Mouse (Mus musculus) liver (tissue): Measurements from ENCODE around the gene Tcea3.

Experiments
- DNase-seq: peaks from one replicate; pipeline ENCODE4 v3.0.0-alpha.2; 2020; ENCODE audit warnings: mixed read lengths

Tcea3 gene

DNA sequence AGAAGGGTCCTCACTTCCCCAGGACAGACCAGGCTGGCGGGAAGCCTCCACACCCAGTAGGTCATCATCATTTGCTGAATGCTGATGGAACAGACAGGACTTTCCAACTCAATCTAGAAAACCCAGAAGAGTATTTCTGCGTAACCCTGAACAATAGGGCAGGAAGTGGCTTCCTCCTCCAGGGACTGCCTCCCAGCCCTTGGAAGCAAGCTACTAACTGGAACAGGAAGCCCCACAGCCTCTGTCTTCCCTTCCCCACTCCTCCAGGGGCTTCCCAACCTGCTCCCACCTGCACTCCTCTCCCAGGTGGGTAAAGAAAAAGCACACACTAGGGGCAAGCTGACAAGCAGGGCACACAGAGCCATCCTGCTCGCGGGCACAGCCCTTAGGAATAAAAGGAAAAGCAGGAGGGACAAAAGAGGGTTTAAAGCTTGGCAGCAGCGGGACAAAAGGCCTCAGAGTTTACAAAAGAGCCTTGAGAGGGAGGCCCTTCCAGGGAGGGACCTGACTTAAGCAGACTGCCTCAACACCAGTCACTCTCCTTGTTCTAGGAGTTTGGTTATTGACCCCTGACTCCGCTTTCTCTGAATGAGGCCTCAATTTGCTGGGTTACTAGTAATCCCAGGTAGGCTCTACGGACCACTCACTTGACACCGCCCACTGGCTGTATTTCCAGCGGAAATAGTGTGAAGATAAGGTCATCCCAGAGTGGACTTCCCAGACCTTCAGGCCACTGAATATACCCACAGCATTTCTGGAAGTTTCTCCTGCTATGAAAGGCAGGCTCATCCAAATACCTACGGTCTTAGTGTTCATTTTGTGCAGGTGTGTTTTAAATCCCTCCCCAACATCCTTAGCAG lies 35.3 kb downstream of the Tcea3 start:
- DNase-seq = no peak

DNA sequence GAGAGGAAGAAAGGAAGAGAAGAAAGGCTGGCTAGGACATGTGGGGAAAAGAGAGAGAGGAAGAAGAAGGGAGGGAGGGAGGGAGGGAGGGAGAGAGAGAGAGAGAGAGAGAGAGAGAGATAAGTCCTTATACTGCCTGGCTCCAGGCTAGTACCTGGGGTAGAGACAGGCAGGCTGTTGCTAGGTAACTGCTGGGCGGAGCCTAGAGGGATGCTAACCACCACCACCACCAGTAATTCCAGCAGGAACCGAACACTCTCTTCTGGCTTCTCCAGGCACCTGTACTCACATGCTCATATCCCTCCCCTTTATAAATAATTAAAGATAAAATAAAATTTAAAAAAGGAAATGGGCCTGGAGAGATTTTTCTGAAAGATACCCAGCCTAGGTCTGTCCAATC lies 36.3 kb downstream of the Tcea3 start:
- DNase-seq = peak; percentile 33

DNA sequence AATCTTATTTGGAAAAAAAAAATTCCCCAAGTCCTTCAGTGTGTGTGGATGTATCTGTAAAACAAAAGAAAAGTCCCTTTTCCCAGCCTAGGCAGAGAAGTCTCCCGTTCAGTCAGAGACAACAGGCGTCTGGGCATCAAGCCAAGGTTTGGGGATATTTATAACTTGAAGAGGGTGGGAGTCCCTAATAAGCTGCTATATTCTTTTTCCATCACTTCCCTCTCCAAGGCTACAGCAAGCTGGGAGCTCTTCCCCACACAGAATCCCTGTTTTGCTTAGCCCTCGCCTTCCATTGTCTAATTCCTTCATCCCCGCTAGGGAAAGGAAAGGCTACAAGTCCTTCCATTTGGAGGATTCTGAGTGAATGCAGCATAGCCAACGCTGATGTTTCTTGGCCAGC lies 36.9 kb downstream of the Tcea3 start, which contains the start of gene Zfp46:
TSS of gene Zfp46 (plus strand) at position 229 of the 400 bp plus-strand sequence.
- DNase-seq = peak; percentile 53

DNA sequence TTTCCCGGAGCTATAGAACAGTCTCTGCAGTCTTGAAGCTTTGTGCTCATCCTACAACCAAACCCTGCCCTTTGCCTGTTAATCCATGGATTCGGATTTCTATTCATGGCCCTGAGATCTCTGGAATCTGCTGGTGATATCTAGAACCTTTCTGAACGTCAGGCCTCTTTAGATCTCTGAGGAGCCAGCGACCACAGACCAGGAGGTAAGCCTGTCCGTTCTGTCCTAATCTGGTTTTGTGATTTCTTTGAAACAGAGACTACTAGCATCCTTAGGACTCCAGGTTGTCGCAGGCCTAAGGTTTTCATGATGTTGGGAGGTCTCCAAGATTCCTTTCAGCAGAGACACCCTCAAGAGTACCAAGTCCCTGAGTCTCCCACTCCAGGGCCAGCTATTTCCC lies 37.4 kb downstream of the Tcea3 start:
- DNase-seq = no peak

DNA sequence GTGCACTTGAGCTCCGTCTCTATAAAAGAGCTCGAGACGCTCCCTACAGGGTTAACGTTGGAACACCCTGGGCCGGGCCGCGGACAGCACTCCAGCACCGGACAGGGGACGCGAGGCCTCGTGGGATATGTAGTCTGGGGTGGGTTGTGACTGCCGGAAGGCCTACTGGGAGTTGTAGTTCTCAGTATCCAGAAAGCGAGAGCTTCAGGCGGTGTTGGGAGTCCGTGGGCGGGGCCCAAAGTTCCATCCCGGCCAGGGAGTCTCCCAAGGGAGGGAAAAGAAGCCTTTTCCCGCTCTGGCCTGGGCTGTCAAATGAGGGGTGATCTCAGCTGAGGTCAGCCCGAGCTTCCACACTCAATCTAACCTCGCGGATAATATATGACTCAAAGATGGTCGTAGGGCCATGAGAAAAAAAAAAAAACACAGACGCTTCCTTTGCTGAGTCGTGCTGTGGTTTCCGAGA lies 37.9 kb downstream of the Tcea3 start:
- peak; percentile 94 for DNase-seq

DNA sequence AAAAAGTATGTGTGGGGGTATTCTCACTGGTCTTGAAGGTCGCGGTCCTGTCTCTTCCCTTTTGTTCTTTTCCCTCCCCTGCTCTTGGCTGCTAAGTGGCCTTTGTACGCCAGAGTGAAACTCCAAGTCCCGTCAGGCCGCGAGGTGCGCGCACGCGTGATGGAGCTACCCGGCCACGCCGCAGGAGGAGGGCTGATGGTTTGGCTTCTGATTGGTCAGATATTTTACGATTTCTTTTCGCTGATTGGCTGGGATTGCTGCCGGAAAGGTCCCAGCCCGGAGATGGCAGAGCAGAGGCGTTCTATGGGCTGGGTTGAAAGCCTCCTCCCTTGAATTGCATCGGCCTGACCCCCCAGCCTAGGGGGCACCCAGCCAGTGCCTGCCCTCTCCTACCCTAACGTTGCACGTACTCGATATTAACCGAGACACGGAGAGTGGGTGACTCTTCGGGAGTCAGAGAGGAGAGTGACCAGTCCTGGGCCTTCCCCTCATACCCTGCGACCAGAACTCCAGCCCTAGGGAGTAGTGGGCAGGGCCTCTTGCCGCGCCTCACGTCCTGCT lies 38.4 kb downstream of the Tcea3 start:
- DNase-seq = peak; percentile 97

DNA sequence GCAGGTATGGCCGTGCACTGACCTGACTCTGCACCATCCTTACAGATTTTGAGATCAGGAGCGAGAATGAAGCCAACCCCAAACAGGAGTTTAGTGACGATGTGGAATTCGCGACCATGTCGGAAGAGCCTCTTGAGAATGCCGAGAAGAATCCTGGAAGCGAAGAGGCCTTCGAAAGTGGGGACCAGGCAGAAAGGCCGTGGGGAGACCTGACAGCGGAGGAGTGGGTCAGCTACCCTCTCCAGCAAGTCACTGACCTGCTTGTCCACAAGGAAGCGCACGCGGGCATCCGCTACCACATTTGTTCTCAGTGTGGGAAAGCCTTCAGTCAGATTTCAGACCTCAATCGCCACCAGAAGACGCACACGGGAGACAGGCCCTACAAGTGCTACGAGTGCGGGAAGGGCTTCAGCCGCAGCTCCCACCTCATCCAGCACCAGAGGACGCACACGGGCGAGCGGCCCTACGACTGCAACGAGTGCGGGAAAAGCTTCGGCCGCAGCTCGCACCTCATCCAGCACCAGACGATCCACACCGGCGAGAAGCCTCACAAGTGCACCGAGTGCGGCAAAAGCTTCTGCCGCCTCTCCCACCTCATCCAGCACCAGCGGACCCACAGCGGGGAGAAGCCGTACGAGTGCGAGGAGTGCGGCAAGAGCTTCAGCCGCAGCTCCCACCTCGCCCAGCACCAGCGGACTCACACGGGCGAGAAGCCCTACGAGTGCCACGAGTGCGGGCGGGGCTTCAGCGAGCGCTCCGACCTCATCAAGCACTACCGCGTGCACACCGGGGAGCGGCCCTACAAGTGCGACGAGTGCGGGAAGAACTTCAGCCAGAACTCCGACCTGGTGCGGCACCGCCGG lies 42.6 kb downstream of the Tcea3 start:
- no peak for DNase-seq

DNA sequence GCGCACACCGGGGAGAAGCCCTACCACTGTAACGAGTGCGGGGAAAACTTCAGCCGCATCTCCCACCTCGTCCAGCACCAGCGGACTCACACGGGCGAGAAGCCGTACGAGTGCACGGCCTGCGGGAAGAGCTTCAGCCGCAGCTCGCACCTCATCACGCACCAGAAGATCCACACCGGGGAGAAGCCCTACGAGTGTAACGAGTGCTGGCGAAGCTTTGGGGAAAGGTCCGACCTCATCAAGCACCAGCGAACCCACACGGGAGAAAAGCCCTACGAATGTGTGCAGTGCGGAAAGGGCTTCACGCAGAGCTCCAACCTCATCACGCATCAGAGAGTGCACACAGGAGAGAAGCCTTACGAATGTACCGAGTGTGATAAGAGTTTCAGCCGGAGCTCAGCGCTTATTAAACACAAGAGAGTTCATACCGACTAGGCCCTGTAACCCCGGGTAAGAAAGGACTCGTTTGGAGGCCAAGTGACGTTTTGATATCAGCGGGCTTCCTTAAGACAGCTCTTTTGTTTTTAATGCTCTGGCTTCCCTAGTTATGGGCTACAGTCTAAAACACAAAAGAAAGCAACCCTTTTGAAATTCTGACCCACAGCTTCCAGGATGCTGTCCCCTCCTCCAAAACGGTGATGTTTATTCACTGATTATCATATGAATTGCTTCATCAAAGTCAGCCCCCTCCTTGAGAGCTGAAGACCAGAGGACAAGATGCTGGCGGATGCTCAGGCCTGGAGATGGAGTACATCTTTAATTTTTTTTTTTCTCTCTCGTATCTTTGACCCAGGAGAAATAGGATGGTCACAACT lies 43.5 kb downstream of the Tcea3 start:
- DNase-seq = no peak

DNA sequence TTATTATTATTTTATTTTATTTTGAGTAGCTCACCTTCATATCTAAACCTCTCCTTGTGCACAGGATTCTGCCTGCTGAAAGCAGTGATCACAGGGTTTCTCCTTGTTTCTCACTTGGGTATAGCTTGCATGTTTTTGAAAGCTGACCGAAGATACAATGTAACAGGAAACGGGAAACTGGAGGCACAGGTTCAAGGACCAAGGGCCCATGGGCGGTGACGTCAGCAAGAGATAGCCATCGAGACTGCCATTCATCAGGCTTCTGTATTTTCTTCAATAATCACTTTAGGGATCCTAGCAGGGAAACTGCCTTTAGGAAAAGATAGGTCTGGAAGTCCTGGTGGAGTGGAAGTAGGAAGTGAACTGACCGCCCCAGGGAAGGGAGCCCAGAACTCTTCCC lies 44.2 kb downstream of the Tcea3 start:
- no peak for DNase-seq

DNA sequence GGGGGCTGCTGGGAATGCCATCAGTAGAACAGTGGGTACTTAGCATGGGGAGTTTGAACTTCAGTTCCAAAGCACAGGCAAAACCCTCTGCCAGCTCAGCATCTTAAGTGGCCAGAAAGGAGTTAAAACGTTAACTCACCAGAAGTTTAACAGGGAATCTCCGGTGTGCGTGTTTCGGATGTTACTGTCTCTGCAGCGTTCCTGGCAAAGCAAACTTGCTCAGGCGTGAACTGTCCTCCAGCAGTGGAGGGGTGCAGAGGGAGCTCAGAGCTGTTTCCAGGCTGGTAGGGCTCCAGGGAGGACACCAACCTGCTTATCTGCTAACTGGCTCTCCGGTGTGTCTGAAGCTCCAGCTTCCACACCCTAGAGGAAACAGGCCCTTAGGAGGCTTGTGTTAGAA lies 48.4 kb downstream of the Tcea3 start:
- DNase-seq = no peak

DNA sequence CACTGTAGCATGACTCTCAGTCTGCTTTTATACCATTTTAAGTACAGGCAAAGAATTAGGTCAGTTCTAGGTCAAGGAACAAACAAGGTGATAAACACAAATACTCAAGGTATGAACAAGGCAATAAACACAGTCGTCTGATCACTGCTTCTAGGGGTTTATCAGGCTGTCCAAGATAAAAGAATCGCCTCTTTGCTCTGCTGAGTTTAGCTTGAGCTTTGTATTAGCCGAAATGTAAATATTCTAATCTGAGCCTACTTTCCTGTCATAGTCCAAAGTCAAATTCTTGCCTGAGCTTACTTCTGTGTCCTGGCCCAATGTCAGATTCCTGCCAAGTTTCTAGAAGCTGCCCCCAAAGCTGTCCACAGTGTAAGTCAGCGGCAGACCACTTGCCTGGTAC lies 54.9 kb downstream of the Tcea3 start:
- DNase-seq = no peak

DNA sequence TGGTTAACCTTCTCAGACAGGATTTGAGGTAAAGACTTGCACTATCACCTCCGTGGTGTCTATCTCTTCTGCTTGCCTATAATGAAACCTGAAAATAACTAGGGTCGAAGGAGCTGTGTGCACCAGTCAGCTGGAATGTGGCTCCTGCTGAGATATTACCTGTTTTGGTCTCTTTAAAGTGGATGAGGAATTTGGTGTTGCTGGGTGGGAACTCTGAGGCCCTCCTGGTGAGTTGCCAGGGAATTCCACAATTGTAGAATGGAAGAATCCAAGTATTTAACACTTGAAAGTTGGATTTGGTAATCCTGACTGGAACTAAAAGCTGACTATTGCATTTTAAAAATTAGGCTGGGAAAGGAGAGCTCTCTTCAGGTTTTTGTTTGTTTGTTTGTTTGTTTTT lies 56.7 kb downstream of the Tcea3 start:
- DNase-seq = no peak

DNA sequence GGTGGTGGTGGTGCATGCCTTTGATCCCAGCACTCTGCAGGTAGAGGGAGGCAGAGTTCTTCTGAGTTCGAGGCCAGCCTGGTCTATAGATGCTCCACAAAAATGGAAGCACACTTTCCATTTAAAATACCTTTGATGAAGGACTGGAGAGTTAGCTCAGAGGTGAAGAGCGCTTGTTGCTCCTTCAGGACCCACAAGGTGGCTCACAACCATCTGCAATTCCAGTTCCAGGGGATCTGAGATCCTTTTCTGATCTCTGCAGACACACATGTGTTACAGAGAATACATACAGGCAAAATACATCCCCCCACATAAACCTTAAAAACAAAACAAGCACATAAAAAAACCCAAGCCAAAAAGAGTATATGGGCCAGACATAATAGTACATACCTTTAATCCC lies 60.8 kb downstream of the Tcea3 start:
- no peak for DNase-seq

DNA sequence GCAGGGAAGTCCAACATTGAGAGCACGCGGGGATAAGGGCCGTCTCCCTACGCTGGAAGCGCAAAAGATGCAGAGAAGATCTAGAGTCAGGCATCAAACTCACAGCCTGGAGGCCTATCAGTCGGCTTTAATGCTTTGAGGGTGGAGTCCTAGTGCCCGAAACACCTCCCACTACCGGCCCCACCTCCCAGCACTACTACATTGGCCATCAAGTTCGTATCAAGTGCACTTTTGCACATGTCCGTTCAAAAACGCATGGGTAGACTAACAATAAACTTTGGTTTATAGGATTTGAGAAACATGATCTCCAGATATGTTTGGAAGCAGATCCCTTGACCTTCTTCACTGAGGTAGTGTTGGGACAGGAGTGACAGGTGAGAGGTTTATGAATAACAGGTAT lies 62.3 kb downstream of the Tcea3 start:
- DNase-seq = peak; percentile 87

DNA sequence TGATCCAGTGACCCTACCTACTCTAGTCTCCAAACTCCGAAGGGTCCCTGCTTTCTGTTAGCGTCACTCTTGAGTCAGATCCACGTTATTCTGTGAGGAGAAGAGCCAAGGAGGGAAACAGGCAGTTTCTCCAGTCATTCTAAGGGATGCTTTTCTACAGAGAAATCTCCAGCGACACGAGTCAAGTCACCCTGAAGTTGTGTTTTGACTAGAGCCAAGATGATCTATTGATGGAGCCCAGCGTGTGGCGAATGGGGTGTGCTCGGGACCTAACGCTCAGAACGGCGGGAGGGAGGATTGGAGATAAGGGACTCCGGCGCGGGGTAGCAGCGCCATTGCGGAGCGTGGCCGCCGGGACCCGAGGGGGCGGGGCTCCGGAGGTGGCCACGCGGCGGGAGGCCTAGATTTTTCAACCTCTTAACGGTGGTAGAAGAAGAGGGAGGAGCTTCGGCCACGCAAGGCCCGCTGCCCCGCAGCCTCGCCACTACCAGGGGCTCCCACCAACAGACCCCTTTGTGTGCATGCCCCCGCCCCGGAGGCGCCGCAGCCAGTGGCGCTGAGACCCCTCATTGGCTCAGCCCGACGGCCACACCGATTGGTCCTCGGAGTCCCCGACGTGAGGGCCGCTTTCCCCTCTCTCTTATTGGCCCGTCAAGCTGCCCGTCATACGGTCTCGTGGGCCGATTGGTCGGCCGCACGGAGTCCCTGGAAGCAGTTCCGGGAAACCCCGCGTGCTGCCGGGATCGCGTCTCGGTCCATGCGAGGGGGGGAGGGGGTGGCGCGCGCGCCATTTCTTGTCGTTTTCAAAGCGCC lies 62.9 kb downstream of the Tcea3 start, which contains the start of gene Hnrnpr:
TSS of gene Hnrnpr (plus strand) at position 714 of the 813 bp plus-strand sequence.
- peak; percentile 98 for DNase-seq

DNA sequence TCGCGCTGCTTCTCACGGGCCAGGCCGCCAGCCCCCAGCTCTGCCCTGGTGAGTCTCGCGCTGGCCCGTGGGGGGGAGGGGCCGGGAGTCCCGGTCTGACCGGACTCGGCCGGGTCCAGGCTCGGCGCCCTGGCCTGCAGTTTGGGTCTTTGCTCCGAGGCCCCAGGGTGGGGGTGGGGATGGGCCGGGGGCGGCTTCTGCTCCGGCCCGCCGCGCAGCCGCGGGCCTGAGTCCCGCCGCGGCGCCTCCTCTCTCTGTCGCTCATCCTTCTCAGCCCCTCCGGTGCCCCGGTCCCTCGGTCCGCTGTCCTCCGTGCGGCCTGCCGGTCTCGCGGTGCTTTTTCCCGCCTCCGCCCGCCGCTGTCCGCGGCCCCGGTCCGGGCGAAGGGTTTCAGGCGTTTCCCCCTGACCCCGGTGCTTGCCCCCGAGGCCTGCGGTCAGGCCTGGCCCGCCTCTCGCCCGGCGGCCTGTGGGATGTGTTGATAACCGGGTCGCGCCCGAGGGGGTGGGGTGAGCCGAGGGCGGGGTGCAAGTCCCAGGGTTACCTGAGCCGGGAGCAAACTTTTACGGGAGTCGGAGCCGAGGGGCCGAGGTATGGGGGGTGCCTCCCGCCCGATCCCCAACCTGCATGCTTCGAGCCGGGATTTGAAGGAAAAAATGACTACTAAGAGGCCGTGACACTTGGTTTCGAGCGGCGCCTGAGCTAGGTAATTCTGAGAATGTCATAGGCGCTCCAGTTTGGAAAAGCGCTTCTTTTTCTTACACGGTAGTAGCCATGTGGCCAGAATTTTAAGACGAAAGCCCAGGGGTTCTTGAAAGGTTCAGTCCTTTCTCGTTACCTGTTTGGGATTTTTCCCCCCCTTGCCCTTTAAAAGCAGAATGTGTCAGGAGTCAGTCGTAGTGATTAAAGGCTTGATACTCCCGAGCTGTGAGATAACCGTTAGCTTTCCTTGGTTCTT lies 63.8 kb downstream of the Tcea3 start:
- DNase-seq = peak; percentile 95

DNA sequence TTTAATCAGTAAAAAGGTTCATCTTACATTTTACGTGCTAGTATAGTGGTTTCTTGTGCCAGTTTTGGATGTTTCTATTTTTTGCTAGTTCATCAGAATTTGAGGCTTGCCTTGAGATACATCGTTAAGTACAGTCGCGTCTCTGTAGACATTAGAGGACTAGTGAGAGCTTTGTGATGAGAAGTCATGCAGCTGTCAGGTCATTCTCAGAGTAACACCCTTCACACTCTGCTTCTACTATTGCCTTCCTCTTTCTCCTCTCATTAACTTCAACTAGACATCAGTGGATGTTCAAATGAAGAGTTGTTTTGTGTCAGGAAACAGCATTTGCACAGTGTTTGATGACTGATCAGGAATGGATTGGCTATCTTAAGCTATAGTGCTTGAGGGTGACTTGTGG lies 65.1 kb downstream of the Tcea3 start:
- DNase-seq = no peak

DNA sequence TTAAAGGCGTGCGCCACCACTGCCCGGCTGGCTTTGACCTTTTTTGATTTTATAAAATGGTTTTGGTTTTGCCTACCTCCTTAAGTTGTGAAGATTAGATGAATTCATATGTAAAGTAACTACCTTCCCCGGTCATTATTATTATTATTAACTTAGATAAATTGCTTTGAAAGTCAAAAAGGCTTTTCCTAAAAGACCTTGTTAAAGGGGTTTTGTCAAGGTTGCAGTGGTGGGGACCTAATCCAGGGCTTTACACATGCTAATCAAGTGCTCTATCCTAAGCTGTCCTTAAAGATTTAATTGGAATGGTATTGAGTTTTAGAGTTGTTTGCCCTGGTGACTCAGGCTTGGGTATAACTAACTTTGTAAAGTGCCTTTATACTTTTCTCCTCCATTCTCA lies 70.1 kb downstream of the Tcea3 start:
- no peak for DNase-seq

DNA sequence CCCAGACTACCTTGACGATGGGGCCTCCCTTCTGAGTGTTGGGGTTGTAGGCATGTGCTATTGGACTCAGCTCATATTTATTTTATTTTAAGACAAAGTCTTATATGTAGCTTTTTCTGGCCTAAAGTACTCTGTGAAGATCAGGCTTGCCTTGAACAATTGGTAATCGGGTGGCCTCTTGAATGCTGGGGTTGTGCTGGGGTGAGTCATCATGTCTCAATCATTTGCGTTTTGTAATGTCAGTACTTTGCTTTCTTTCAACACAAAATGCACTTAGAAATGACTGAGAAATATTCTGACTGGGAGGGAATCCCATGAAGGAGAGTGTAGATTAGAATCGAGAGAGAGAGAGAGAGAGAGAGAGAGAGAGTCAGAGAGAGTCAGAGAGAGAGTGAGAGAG lies 72.5 kb downstream of the Tcea3 start:
- DNase-seq = no peak

DNA sequence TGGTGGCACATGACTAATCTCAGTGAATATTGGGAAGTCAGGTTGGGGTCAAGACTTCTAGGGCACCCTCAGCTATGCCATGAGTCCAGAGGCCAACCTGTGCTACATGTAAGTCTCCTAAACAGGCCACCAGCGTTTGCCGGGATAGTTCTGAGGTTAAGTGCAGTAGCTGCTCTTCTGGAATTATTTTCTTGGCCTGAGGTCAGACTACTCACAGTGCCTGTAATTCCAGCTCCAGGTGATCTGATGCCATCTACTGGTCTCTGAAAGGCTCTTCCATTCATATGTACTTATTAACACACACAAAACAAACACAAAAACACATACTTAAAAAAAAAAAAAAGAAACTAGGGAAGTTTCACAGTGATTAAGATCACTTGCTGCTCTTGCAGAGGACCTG lies 76.7 kb downstream of the Tcea3 start:
- DNase-seq = no peak
